Mouse (Mus musculus) lung, embryonic 14.5 days (tissue): ENCODE measurements around the gene Runx1. TPM values are rescaled to one million over a fixed set of nuclear protein-coding genes. Genes with fewer than 3 reads are reported as not detected.

Source experiments
- ATAC-seq: fragments of 200-750 bp; cut with Nextera tagmentation; 2 replicates; pipeline ENCODE4 v1.8.0; 2017; ENCODE audit warnings: mild to moderate bottlenecking, moderate TSS enrichment, moderate library complexity; ENCODE audit not compliant: insufficient read depth
- DNase-seq: peaks from one replicate; pipeline ENCODE4 v3.0.0-alpha.2; 2015
- H3K27ac ChIP-seq: fragments of 300-500 bp; sonication (generic); 2 replicates; pipeline ENCODE4 v1.5.1; 2014; ENCODE audit warnings: low read depth, mild to moderate bottlenecking, moderate library complexity
- H3K27me3 ChIP-seq: fragments of 300-500 bp; sonication (generic); 2 replicates; pipeline ENCODE4 v1.6.1; 2014; ENCODE audit warnings: low read length, control low read depth; ENCODE audit not compliant: insufficient read depth
- H3K36me3 ChIP-seq: fragments of 300-500 bp; sonication (generic); 2 replicates; pipeline ENCODE4 v1.6.1; 2014; ENCODE audit warnings: control low read depth; ENCODE audit not compliant: insufficient read depth
- H3K4me1 ChIP-seq: fragments of 300-500 bp; sonication (generic); 2 replicates; pipeline ENCODE4 v1.6.1; 2014; ENCODE audit warnings: antibody characterized with exemption, control low read depth; ENCODE audit not compliant: insufficient read depth
- H3K4me2 ChIP-seq: fragments of 300-500 bp; sonication (generic); 2 replicates; pipeline ENCODE4 v1.6.1; 2014; ENCODE audit warnings: mild to moderate bottlenecking
- H3K4me3 ChIP-seq: fragments of 300-500 bp; sonication (generic); 2 replicates; pipeline ENCODE4 v1.5.1; 2014; ENCODE audit warnings: low read depth, low read length
- H3K9ac ChIP-seq: fragments of 300-500 bp; sonication (generic); 2 replicates; pipeline ENCODE4 v1.6.1; 2014
- H3K9me3 ChIP-seq: fragments of 300-500 bp; sonication (generic); 2 replicates; pipeline ENCODE4 v1.6.1; 2016; ENCODE audit warnings: low read depth, low read length, control low read depth
- CTCF ChIP-seq: IDR thresholded peaks from 2 replicates; pipeline ENCODE4 v1.5.1; 2016; ENCODE audit warnings: antibody characterized with exemption, low read depth
- WGBS: fragments of 180-500 bp; shearing (Covaris S2); extraction: QIAGEN DNeasy Blood & Tissue Kit; methylation state at CpG from one replicate; pipeline ENCODE4 v1.1.7; 2014; 5-methylcytosine and 5-hydroxymethylcytosine counted together
- polyA plus RNA-seq: library from polyadenylated mRNA; unstranded; fragments of >200 nt; fragmentation: Nextera tagmentation; extraction: Ambion mirVana; gene quantifications from 2 replicates; pipeline ENCODE4 v1.2.1, GENCODE M21; 2014

Gene Runx1
- polyA plus RNA-seq, 1 experiment from 2014 or later, result 10.8 TPM

DNA sequence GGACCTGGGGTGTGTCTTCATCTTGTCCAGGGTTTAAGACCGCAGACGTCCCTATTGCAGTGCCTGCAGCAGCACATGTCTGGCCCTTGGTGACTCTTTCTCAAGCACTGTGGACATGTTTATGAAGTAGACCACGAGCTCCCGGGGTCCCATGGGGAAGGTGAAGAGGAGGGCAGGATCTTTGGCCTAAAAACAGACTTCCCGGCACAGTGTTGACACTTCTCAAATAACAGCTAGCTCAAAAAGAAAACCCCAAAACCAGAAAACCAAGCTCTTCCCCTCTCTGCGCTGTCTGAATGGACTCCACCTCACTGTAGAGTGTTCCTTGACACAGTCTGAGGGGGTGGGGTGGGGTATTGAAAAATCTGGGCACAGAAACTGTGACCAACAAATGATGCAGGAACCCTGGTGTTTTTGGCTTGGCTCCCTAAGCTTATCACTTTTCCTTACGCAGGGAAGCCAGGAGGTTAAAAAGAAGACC is 42.3 kb downstream of the Runx1 start:
- Histone ChIP-seq H3K36me3 (no peaks in the 10 kb centered on the region), H3K4me3 (no peak overlapping the region), H3K9me3 (no peaks in the 10 kb centered on the region), H3K9ac (no peak overlapping the region), H3K27me3 (no peaks in the 10 kb centered on the region), H3K4me1 (peaks cover 13% of the 10 kb centered on the region), H3K27ac (peak overlapping the region; percentile 6; the same call in 1 of the 2 replicates), H3K4me2 (no peak overlapping the region; the same call in 1 of the 2 replicates)
- no peak for TF ChIP-seq CTCF
- WGBS, result 16% methylated on average over 7 of the region's 7 CpGs
- DNase-seq (peak; percentile 67), ATAC-seq (peak; percentile 52)

DNA sequence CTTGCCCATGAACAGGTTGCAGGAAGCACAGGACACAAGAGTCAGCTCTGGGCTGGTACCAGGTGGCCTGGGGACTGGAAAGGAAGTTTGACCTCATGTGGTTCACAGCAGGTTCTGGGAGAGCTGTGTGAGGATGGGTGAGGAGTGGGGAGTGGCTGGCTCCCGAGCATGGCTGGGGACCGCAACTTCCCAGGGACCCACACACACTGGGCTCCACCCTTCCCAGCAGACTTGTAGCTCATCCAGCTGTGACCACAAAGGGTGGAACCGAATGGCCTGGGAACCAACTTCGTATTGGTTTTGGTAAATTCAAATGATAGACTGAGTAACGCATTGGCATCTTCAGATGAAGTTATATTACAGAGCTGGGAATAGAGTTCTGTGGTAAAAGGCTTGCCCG is 43.5 kb downstream of the Runx1 start:
- H3K4me3 ChIP-seq, result no peak overlapping the region
- H3K4me1 ChIP-seq, result peaks cover 13% of the 10 kb centered on the region
- H3K36me3 ChIP-seq, result no peaks in the 10 kb centered on the region
- no peak overlapping the region for H3K9ac ChIP-seq
- H3K9me3 ChIP-seq, result no peaks in the 10 kb centered on the region
- H3K27ac ChIP-seq, result no peak overlapping the region
- no peaks in the 10 kb centered on the region for H3K27me3 ChIP-seq
- DNase-seq (no peak), ATAC-seq (no peak)
- no peak for TF ChIP-seq CTCF
- H3K4me2 ChIP-seq, result no peak overlapping the region
- WGBS, result 82% methylated on average over 6 of the region's 6 CpGs

DNA sequence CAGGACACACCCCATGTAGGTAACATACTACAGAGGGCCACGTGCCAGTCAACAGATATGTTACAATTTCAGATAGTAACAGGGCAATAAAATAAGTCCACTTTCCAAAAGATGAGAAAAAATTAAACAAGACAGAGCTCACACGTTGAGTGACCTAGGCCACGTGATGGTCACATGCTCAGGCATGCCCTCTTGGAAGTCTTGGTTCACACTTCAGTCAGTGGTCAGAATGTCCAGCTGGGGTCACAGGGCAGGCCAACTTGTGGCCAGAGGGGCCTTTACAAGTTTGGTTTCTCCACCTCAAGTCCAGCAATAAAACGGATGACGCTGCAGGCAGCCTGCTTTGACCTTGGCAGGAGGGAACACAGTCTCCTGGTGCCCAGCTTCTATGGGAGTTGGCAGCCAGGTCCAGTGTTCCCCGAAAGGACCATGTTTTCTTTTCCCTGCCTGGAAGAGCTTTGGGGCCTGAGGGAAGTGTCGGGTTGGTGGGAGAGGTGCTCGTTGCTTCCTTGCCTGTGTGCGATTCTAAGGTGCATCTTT is 46.0 kb downstream of the Runx1 start:
- TF ChIP-seq CTCF, result no peak
- no peak overlapping the region for H3K27ac ChIP-seq
- no peak overlapping the region for H3K9ac ChIP-seq
- peaks cover 13% of the 10 kb centered on the region for H3K4me1 ChIP-seq
- H3K4me2 ChIP-seq, result no peak overlapping the region
- ATAC-seq (no peak), DNase-seq (no peak)
- H3K4me3 ChIP-seq, result no peak overlapping the region
- H3K9me3 ChIP-seq, result no peaks in the 10 kb centered on the region
- WGBS, result 85% methylated on average over 9 of the region's 9 CpGs
- no peaks in the 10 kb centered on the region for H3K36me3 ChIP-seq
- no peaks in the 10 kb centered on the region for H3K27me3 ChIP-seq

DNA sequence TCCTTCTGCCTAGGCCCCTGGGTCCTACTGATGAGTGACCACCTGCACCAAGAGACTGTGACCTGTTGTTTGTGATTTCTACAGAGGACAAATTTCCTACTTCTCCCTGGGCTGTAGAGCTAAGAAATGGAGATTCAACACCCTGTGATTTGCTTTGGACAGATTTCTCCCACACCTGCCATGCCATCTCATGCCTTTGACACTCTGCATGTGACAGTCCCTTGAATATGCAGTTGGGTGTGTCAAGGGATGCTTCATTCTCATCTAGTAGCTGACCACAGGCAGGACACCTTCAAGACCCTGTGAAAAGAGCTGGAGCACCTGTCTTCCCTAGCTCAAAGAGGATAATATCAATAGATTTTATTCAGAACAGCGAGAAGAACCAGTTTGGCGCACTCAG is 46.8 kb downstream of the Runx1 start:
- no peak for DNase-seq
- Histone ChIP-seq H3K4me3 (no peak overlapping the region), H3K9ac (no peak overlapping the region), H3K4me2 (no peak overlapping the region), H3K9me3 (no peaks in the 10 kb centered on the region), H3K27ac (no peak overlapping the region), H3K36me3 (no peaks in the 10 kb centered on the region), H3K27me3 (no peaks in the 10 kb centered on the region), H3K4me1 (peaks cover 12% of the 10 kb centered on the region)
- ATAC-seq, result no peak
- no peak for TF ChIP-seq CTCF
- 88% methylated on average over 2 of the region's 2 CpGs for WGBS

DNA sequence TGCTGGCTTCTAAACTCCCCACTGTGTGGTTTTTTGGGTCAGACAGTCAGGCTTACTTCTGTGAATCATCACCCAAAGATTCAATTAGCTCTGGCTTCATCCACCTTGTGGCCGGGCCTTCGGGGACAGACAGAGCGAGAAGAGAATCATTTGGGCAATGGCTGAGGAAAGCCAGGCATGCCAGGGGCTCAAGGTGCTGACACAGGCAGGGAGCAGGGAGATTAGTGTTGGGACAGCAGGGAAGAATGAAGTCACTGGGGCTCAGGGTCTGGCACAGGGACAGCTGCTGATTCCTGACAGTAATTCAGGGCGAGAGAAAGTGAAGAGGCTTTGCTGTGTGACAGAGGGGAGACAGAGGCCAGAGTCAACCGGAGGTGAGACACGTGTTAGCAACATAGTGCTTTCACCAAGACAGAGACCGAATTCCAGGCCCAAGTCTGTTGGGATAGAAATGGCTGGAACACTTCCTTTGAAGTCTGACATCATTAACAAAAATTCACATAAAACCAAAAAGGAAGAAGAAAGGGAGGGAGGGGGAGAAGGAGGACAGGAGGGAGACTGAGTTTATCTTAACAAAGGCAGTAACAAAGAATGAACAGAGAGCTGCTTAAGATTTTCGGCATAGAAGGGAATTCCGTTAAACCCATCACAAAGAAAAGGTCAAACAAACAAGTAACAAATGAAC is 47.7 kb downstream of the Runx1 start:
- TF ChIP-seq CTCF, result no peak
- no peak overlapping the region for H3K27ac ChIP-seq
- H3K9me3 ChIP-seq, result no peaks in the 10 kb centered on the region
- no peak for ATAC-seq
- WGBS, result 44% methylated on average over 9 of the region's 9 CpGs
- no peaks in the 10 kb centered on the region for H3K27me3 ChIP-seq
- H3K4me1 ChIP-seq, result peaks cover 3% of the 10 kb centered on the region; the same call in 1 of the 2 replicates
- no peak overlapping the region for H3K9ac ChIP-seq
- H3K4me2 ChIP-seq, result no peak overlapping the region
- no peaks in the 10 kb centered on the region for H3K36me3 ChIP-seq
- no peak overlapping the region for H3K4me3 ChIP-seq
- DNase-seq, result no peak

DNA sequence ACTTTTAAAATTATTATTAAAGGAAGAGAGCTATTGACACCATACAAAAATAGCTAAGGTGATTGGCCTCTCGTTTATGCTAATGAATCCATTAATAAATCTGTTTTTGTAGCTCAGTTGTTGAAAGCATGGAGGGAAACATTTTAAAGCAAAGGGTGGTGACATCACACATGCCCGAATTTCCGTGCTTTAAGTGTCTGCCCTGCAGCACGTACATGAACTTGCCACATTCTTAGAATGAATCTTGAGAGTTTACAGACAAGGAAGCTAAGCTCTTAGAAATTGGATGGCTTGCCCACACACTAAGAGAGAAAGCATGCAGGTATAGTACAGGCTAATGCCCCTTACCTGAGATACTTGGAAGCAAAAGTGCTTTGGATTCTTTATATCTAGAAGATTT is 58.1 kb downstream of the Runx1 start:
- DNase-seq, result no peak
- no peaks in the 10 kb centered on the region for H3K4me1 ChIP-seq
- TF ChIP-seq CTCF, result no peak
- no peak overlapping the region for H3K9ac ChIP-seq
- no peak for ATAC-seq
- no peaks in the 10 kb centered on the region for H3K9me3 ChIP-seq
- no peak overlapping the region for H3K4me2 ChIP-seq
- 78% methylated on average over 4 of the region's 4 CpGs for WGBS
- H3K27me3 ChIP-seq, result no peaks in the 10 kb centered on the region
- no peaks in the 10 kb centered on the region for H3K36me3 ChIP-seq
- no peak overlapping the region for H3K27ac ChIP-seq
- no peak overlapping the region for H3K4me3 ChIP-seq

DNA sequence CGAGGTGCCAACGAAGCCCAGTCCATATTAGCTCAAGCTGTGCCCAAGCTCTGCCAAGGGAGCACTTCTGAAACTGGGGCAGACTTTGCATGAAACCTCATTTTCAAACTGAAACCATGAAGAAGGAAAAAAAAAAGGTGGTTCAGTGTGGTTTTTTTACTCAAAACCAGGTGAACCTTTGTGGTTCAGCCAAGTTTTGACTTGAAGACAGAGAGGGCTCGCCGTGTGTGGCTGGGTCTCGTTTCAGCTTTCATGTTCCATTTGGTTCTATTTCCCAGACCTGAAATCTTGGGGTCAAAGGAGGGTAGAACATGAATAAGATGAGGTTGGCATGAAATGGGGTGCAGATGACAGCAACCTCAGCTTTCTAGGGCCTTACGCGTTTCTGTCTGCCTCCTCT is 58.5 kb downstream of the Runx1 start:
- no peak for TF ChIP-seq CTCF
- no peak for ATAC-seq
- H3K9ac ChIP-seq, result no peak overlapping the region
- no peak for DNase-seq
- H3K4me1 ChIP-seq, result no peaks in the 10 kb centered on the region
- WGBS, result 88% methylated on average over 7 of the region's 7 CpGs
- H3K9me3 ChIP-seq, result no peaks in the 10 kb centered on the region
- H3K4me2 ChIP-seq, result no peak overlapping the region
- H3K27ac ChIP-seq, result no peak overlapping the region
- H3K36me3 ChIP-seq, result no peaks in the 10 kb centered on the region
- no peaks in the 10 kb centered on the region for H3K27me3 ChIP-seq
- no peak overlapping the region for H3K4me3 ChIP-seq
